Mouse (Mus musculus): ENCODE measurements around the gene Sprr2a2. TPM values are rescaled to one million over a fixed set of nuclear protein-coding genes. Genes with fewer than 3 reads are reported as not detected.

The Sprr2a2 gene
- 2.5 TPM for polyA plus RNA-seq (2014; fragmentation: Illumina TruSeq; extraction: RNeasy Lipid Tissue Mini Kit (QIAGEN cat#74804); ENCODE audit: low read depth, low replicate concordance)

DNA sequence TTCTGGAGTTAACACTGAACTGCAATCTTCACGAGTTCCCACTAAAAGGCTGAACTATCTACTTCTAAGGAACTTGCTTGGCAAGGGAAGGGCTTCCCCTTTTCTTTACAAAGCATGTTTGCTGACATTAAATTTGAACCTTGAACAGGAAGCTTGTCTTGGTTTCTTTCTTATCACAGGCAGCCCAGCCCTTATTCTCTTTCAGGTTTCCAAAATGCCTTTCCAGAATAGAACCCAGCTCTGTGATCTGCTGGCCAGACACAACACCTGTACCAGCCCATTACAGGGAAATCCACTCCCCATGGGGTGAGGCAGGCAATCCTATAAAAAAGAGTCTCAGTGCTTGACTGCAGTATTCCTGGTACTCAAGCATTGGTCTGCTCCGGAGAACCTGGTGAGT, at the start of gene Sprr2a2, which contains the start of gene Sprr2a1:
Sprr2a2 (plus strand) TSS at position 352 of the 400 bp plus-strand sequence.
Sprr2a1 (plus strand) TSS at position 231 of the 400 bp plus-strand sequence.

DNA sequence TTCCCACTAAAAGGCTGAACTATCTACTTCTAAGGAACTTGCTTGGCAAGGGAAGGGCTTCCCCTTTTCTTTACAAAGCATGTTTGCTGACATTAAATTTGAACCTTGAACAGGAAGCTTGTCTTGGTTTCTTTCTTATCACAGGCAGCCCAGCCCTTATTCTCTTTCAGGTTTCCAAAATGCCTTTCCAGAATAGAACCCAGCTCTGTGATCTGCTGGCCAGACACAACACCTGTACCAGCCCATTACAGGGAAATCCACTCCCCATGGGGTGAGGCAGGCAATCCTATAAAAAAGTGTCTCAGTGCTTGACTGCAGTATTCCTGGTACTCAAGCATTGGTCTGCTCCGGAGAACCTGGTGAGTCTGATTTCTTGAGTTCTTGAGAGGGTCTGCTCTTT, 69.4 kb downstream of the Sprr2a2 start, which contains the start of gene Sprr2a3:
Sprr2a3 (plus strand) TSS at position 317 of the 400 bp plus-strand sequence.

Other genes starting within 250 kb of the Sprr2a2 start
- not detected for gene Pglyrp3, start 201.3 kb upstream of the Sprr2a2 start, polyA plus RNA-seq (2014; fragmentation: Illumina TruSeq; extraction: RNeasy Lipid Tissue Mini Kit (QIAGEN cat#74804); ENCODE audit: low read depth, low replicate concordance)
- gene Lor, start 132.8 kb upstream of the Sprr2a2 start, polyA plus RNA-seq (2014; fragmentation: Illumina TruSeq; extraction: RNeasy Lipid Tissue Mini Kit (QIAGEN cat#74804); ENCODE audit: low read depth, low replicate concordance): not detected
- not detected for gene Prr9, start 92.0 kb upstream of the Sprr2a2 start, polyA plus RNA-seq (2014; fragmentation: Illumina TruSeq; extraction: RNeasy Lipid Tissue Mini Kit (QIAGEN cat#74804); ENCODE audit: low read depth, low replicate concordance)
- gene Lelp1, start 73.2 kb upstream of the Sprr2a2 start, polyA plus RNA-seq (2014; fragmentation: Illumina TruSeq; extraction: RNeasy Lipid Tissue Mini Kit (QIAGEN cat#74804); ENCODE audit: low read depth, low replicate concordance): not detected
- not detected for gene Sprr2a1, start 121 bp upstream of the Sprr2a2 start, polyA plus RNA-seq (2014; fragmentation: Illumina TruSeq; extraction: RNeasy Lipid Tissue Mini Kit (QIAGEN cat#74804); ENCODE audit: low read depth, low replicate concordance)
- gene Sprr2a3, start 69.5 kb downstream of the Sprr2a2 start, polyA plus RNA-seq (2014; fragmentation: Illumina TruSeq; extraction: RNeasy Lipid Tissue Mini Kit (QIAGEN cat#74804); ENCODE audit: low read depth, low replicate concordance): not detected
- not detected for gene Sprr2b, start 100.7 kb downstream of the Sprr2a2 start, polyA plus RNA-seq (2014; fragmentation: Illumina TruSeq; extraction: RNeasy Lipid Tissue Mini Kit (QIAGEN cat#74804); ENCODE audit: low read depth, low replicate concordance)
- not detected for gene Sprr2d, start 123.2 kb downstream of the Sprr2a2 start, polyA plus RNA-seq (2014; fragmentation: Illumina TruSeq; extraction: RNeasy Lipid Tissue Mini Kit (QIAGEN cat#74804); ENCODE audit: low read depth, low replicate concordance)
- not detected for gene Sprr2e, start 136.2 kb downstream of the Sprr2a2 start, polyA plus RNA-seq (2014; fragmentation: Illumina TruSeq; extraction: RNeasy Lipid Tissue Mini Kit (QIAGEN cat#74804); ENCODE audit: low read depth, low replicate concordance)
- gene Sprr2f, start 149.3 kb downstream of the Sprr2a2 start, polyA plus RNA-seq (2014; fragmentation: Illumina TruSeq; extraction: RNeasy Lipid Tissue Mini Kit (QIAGEN cat#74804); ENCODE audit: low read depth, low replicate concordance): not detected
- not detected for gene Sprr2h, start 169.8 kb downstream of the Sprr2a2 start, polyA plus RNA-seq (2014; fragmentation: Illumina TruSeq; extraction: RNeasy Lipid Tissue Mini Kit (QIAGEN cat#74804); ENCODE audit: low read depth, low replicate concordance)
- not detected for gene Sprr2i, start 192.1 kb downstream of the Sprr2a2 start, polyA plus RNA-seq (2014; fragmentation: Illumina TruSeq; extraction: RNeasy Lipid Tissue Mini Kit (QIAGEN cat#74804); ENCODE audit: low read depth, low replicate concordance)
- not detected for gene Sprr2j-ps, start 202.2 kb downstream of the Sprr2a2 start, polyA plus RNA-seq (2014; fragmentation: Illumina TruSeq; extraction: RNeasy Lipid Tissue Mini Kit (QIAGEN cat#74804); ENCODE audit: low read depth, low replicate concordance)
- gene Gm9774, start 213.5 kb downstream of the Sprr2a2 start, polyA plus RNA-seq (2014; fragmentation: Illumina TruSeq; extraction: RNeasy Lipid Tissue Mini Kit (QIAGEN cat#74804); ENCODE audit: low read depth, low replicate concordance): 4.6 TPM
- gene Sprr2k, start 216.7 kb downstream of the Sprr2a2 start, polyA plus RNA-seq (2014; fragmentation: Illumina TruSeq; extraction: RNeasy Lipid Tissue Mini Kit (QIAGEN cat#74804); ENCODE audit: low read depth, low replicate concordance): not detected
- gene Sprr1b, start 222.9 kb downstream of the Sprr2a2 start, polyA plus RNA-seq (2014; fragmentation: Illumina TruSeq; extraction: RNeasy Lipid Tissue Mini Kit (QIAGEN cat#74804); ENCODE audit: low read depth, low replicate concordance): not detected
- gene Sprr3, start 242.8 kb downstream of the Sprr2a2 start, polyA plus RNA-seq (2014; fragmentation: Illumina TruSeq; extraction: RNeasy Lipid Tissue Mini Kit (QIAGEN cat#74804); ENCODE audit: low read depth, low replicate concordance): not detected